Mouse (Mus musculus) embryo, embryonic 10.5 days (tissue): ENCODE results near the gene Gabbr2.
A peak's percentile ranks its signal among the peaks of the same experiment; 100 is the strongest.

Experiments
- DNase-seq: peaks from one replicate; pipeline ENCODE4 v3.0.0-alpha.2; 2015; ENCODE audit warnings: low spot score

Gene Gabbr2

GRCm38 (mm10) chr4:46991016-46991958, at the start of gene Gabbr2:
Gene Gabbr2 (minus strand): TSS chr4:46991873.
- DNase-seq = peak; percentile 31

- no peak for DNase-seq
Measured at GRCm38 (mm10) chr4:47039586-47039985, 47.9 kb upstream of the Gabbr2 start.

GRCm38 (mm10) chr4:47037321-47037657, 45.6 kb upstream of the Gabbr2 start:
- peak; percentile 86 for DNase-seq

- peak; percentile 14 for DNase-seq
Measured at GRCm38 (mm10) chr4:47036486-47037320, 45.0 kb upstream of the Gabbr2 start.

- no peak for DNase-seq
Measured at GRCm38 (mm10) chr4:47035536-47035935, 43.9 kb upstream of the Gabbr2 start.

- no peak for DNase-seq
Measured at GRCm38 (mm10) chr4:47032171-47032570, 40.5 kb upstream of the Gabbr2 start.

- DNase-seq = peak; percentile 32
Measured at GRCm38 (mm10) chr4:47028791-47029190, 37.1 kb upstream of the Gabbr2 start.

- no peak for DNase-seq
Measured at GRCm38 (mm10) chr4:47023949-47024348, 32.3 kb upstream of the Gabbr2 start.

GRCm38 (mm10) chr4:47022804-47023603, 31.3 kb upstream of the Gabbr2 start:
- no peak for DNase-seq

GRCm38 (mm10) chr4:47020563-47020962, 28.9 kb upstream of the Gabbr2 start:
- peak; percentile 69 for DNase-seq

- DNase-seq = no peak
Measured at GRCm38 (mm10) chr4:47015156-47015555, 23.5 kb upstream of the Gabbr2 start.

GRCm38 (mm10) chr4:47012476-47012875, 20.8 kb upstream of the Gabbr2 start:
- no peak for DNase-seq

- peak; percentile 19 for DNase-seq
Measured at GRCm38 (mm10) chr4:47010400-47011231, 18.9 kb upstream of the Gabbr2 start.

- DNase-seq = no peak
Measured at GRCm38 (mm10) chr4:47000626-47001395, 9.1 kb upstream of the Gabbr2 start.

- no peak for DNase-seq
Measured at GRCm38 (mm10) chr4:46997969-46998368, 6.3 kb upstream of the Gabbr2 start.

GRCm38 (mm10) chr4:46992827-46993473, 1.3 kb upstream of the Gabbr2 start:
- DNase-seq = peak; percentile 85

GRCm38 (mm10) chr4:46991959-46992316, 265 bp upstream of the Gabbr2 start:
- DNase-seq = peak; percentile 8

- DNase-seq = peak; percentile 42
Measured at GRCm38 (mm10) chr4:46990281-46991015, 1.2 kb downstream of the Gabbr2 start.

- DNase-seq = peak; percentile 85
Measured at GRCm38 (mm10) chr4:46989842-46990241, 1.8 kb downstream of the Gabbr2 start.
